Mouse (Mus musculus): Measurements from ENCODE around the gene Ercc6.

GRCm38 (mm10) chr14:32605508-32605907, 92.2 kb downstream of the Ercc6 start:
- no peak for TF ChIP-seq CTCF (IDR thresholded peaks at IDR 0.05; ENCODE audit: borderline replicate concordance, control insufficient read depth, extremely low read depth, insufficient read depth, low read length, poor library complexity)
- TF ChIP-seq POLR2A (IDR thresholded peaks at IDR 0.05; ENCODE audit: control insufficient read depth, extremely low read depth, insufficient read depth, low read length, poor library complexity), result no peak
